Mouse (Mus musculus) urinary bladder, adult 2 months (tissue): ENCODE measurements around the gene Kat6b. TPM values are rescaled to one million over a fixed set of nuclear protein-coding genes. Genes with fewer than 3 reads are reported as not detected.
"Not testable (repeated sequence)": the region's sequence is repeated elsewhere in the genome, so short reads cannot be mapped to it uniquely, and the experiment has no call there.

Source experiments
- DNase-seq: peaks from one replicate; pipeline ENCODE4 v3.0.0; 2022; ENCODE audit warnings: low spot score
- polyA plus RNA-seq: library from polyadenylated mRNA; depleted of rRNA; stranded (reverse); fragments of >200 nt; gene quantifications from 2 replicates; pipeline ENCODE4 v1.2.3, GENCODE M21; 2012; rRNA removed

Gene Kat6b
- polyA plus RNA-seq = 10.2 and 19.3 TPM in 2 replicates

DNA sequence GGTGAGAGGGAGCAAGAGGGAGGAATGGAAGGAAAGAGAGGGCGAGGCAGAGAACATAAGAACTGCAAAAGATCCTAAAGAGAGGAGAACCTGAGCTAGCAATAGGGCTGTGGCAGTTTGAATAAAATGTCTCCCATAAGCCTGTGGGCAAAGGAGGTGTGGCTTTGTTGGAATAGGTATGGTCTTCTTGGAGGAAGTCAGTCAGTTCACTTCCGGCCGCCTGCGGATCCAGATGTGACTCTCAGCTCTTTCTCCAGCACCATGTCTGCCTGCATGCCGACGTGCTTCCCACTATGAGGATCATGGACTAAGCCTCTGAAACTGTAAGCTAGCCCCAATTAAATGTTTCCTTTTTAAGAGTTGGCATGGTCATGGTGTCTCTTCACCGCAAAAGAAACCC is at the start of gene Kat6b:
Gene Kat6b, plus strand, starts transcription at position 204 of the 400 bp plus-strand sequence.
- DNase-seq = no peak

DNA sequence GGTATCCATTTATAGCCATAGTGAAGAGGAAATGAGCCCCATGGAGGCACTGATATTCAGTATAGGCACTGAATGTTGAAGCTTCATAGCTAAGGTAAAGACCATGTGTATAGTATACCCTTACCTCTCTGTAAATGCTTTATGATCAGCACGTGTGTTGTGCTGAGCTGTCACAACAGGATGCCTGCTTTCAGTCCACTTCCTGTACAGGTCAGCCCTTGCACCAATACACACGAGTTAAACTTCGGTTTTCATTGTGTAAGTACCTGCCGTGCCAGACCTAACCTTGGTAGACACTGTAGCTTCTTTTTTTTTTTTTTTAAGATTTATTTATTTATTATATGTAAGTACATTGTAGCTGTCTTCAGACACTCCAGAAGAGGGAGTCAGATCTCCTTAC is 47.8 kb upstream of the Kat6b start:
- no peak for DNase-seq

DNA sequence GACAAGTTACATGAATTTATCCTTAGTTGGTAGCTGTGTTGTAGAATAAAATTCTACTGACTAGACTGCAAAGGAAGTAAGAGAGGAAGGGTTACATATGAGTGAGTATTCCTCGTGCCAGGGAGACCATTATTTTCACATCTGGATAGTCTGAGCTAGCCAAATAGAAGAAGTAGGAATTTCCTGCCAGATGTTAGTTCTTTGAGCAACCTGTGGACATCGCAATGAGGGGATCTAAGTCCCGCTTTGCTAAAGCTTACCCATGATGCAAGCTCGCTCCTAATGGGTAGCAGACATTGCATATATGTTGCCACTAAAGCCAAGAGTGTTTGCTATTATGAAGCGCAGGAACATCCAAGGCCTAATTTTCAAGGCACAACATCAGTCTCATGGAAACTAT is 47.2 kb upstream of the Kat6b start:
- DNase-seq = no peak

DNA sequence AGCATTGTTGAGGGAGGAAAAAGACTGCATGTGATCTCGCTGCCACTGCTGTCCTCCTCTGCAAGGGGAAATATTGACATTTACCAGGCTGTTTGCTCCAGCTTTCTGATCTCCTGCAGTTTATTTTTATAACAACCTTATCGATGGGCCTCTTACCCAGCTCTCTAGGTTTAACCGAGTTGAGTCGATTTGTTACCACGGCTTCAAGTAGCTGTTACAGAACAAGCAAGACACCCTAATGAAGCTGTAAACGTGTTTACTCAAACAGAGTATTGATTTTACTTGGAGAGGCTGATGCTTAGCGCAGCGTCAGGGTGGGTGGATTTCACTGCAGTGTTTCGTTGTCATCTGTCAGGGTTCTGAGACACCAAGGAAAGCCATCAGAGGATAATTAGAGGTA is 46.5 kb upstream of the Kat6b start:
- no peak for DNase-seq

DNA sequence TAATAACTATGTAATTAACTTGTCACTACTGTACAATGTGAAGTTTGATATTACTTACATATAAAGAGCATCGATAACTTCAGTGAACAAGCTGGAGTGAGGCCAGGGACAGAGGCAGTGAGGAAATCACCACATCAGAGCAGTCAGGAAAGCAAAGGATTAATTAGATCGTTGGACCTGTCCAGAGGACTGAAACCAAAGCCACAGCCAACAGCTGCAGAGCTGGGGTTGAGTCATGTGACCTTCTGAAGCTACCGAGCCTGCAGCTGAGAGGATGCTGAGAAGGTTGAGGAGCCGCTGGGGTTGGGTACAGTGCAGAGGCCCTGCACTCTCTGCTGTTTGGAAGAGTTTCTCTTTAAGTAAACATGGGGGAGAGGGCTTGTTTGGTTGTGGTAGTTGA is 41.4 kb upstream of the Kat6b start:
- no peak for DNase-seq

DNA sequence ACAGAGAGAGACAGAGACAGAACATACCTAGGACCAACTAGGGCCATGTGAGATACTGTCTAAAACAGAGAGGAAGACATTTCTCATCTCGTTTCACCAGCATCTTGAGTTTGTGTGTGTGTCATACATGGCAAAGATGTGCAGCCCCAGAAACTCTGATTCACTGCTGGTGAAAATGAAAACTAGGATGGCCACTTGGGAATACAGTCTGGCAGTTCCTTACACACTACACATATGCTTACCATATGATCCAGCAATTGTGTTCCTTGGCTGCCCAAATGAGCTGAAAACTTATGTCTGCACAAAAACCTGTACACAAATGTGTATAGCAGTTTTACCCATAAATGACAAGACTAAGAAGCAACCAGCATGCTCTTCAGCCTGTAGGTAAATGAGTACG is 40.7 kb upstream of the Kat6b start:
- DNase-seq = no peak

DNA sequence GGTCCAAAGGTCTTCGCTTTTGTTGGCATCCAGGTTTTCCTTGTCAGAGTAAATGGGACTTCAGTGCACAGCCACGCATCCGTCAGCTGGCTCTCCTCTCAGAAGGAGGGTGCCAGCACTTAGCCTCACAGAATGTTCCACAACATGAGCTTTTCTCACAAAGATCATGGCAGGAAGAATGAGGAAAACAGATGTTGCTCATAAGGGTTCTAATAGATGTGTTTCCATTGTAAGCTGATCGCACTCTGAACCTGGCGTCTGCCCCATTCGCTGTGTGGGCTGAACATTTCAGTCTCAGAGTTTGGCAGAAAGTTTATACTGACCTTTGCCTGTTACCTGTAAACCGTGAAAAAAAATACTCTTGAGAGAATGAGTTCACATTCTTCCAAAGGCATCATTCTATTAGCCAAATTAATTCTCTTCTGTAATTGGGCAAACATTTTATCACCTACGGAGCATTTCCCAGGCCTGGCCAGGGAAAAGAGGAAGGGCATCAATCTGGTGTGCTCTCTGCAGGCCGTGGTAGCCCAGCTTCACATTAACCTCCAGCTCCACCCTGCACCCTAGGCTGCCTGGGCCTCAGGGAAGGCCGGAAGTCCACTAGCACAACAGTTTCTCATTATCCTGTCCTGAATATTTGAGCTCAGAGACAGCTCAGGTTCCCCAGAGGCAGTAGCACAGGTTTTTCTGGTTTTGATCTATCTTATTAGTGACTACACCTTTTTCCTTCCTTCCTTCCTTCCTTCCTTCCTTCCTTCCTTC is 39.3 kb upstream of the Kat6b start:
- no peak for DNase-seq

DNA sequence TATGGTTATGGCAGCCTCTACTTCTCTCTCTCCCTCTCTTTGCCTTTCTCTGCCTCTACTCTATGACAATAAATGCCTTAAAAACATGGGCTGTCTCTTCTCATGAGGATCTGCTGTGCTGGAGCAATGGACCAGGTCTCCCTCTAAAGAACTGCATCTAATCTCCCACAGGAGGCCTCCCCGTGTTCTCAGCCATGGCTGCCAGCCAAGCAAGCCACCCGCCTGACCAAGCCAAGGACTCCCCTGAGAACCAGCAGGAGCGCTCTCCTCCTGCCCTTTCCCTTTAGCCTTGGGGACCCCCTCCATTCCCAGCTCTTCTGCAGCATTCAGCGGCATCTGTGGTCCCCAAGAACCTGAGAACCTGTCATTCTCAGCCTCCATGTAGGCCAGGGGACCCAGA is 28.7 kb upstream of the Kat6b start:
- no peak for DNase-seq

DNA sequence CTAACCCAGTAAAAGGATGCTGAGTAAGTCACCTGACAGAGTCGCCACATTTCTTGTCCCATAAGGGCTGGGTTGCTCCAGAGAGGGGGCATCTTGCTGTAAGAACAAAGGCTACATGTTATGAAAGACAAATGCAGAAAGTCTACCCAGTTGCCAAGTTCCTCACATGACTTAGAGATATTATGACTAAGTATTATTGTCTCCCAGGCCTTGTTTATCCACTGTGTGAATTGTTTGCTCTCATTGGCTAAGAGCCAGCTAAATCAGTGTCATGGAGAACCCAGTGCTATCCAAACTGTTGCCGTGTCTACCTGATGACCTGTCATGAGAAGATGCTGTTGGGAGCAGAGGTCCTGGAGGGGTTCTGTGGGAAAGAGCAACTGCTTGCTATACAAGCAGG is 27.3 kb upstream of the Kat6b start:
- DNase-seq = no peak

DNA sequence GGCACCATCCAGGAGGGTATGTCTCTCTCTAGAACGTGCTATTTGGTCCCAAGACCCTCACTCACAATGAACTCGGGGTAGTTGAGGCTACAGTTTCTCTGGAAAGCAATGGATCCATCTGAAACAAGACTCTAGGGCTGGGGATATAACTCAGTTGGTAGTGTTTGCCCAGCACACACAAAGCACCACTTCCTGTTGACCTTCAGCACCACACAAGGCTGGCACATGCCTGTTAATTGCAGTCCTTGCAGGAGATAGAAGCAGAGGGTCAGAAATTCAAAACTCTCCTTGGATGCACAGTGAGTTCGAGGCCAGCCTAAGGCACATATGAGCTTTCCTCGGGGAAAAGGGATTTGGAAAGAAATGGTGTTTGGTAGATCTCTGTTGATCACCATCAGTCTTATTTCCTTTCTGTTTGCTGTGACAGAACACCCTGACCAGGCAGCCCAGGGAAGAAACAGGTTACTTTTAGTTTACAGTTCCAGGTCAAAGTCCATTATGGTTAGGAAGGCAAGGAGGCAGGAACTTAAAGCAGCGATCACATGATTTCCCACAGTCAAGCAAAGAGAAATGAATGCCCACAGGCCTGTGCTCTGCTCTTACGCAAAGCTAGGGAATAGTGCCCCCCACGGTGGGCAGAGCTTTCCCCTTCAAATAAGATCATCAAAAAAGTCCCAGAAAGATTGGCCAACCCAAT is 25.4 kb upstream of the Kat6b start:
- DNase-seq = no peak

DNA sequence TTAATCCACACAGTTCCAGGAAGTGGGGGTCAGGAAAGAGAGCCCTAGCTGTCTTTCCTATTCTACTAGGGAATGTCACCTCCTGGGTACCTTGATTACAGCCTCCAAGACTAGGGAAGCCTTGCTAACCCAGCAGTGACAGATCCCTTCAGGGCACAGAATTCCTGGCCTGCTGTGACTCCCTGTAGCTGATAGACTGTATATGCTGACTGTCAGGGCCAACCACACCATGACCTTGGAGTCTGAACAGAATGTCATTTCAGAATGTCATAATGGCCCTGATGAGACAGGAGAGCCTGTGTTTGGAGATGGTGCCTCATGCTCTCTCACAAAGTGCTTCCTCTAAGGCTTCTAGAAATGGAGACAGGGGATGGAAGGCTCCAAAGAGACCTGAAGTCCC is 24.7 kb upstream of the Kat6b start:
- no peak for DNase-seq

DNA sequence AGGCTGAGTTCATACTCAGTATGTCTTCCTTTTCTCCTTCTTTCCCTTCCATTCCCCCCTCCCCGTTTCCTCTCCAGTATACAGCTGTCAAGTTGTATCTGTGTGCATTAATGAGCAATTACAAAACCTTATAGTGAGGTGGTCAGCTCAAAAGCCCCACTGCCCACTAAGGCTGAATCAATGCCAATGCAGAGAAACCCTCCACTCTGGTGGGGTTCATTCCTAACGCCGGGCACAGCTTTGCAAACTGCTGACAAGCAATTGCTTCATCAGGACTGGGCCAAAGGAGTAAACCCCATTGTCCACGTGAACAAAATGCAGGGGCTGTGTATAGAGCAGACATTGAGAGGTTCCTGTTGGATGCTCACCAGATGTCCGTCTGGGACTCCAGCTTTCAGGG is 23.4 kb upstream of the Kat6b start:
- DNase-seq = no peak

DNA sequence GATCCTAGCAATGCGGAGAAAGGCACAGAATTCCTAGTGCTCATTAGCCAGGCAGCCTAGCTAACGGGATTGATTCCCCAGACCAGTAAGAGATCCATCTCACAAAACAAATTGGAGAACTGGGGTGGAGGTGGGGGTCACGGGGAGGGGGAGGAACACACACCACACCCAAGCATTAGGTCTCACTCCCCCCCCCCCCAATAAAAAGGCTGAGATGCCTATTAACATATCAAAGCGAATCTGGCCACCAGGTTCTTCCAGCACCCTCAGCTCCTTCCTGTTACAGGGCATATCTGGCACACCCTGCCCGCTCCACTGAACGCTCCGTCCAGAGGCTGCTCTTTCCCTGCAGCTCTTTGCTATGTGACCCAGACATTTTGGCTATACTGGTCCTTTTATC is 22.5 kb upstream of the Kat6b start:
- no peak for DNase-seq

DNA sequence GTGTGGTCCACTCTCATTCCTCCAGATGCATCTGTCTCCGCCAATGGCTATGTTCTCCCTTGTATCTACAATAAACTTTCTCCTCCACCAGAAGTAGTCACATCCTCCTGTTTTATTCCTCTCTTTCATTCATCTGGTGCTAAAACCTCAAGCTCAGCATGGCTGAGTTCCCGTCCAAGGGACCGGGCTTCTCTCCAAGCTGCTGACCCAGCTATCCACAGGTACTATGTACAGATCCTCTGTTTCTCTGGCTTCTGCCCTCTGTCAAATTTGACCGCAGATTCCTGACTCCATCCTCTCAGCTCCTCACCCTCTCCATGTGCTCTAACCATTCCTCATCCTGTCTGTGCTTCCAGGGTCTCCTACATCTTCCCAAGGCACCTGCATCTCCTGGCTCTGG is 22.1 kb upstream of the Kat6b start:
- DNase-seq = no peak

DNA sequence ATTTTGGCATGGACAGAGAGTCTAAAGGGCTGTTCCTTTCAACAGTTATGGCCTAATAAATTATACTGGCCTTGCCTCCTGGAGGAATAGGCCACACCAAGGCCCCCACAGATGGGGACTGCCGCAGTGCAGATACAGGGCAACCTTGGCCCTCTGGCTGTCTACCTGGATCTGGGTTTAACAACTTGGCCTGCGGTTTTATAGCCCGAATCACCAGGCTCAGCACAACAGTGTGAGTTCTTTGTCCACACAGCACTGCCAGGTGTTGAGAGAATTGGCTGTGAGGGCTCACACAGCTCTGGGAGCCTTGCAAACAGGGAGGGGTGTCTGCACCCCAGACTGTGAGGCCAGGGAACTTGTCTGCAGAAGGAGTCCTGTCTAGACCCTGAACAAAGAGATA is 18.8 kb upstream of the Kat6b start:
- no peak for DNase-seq

DNA sequence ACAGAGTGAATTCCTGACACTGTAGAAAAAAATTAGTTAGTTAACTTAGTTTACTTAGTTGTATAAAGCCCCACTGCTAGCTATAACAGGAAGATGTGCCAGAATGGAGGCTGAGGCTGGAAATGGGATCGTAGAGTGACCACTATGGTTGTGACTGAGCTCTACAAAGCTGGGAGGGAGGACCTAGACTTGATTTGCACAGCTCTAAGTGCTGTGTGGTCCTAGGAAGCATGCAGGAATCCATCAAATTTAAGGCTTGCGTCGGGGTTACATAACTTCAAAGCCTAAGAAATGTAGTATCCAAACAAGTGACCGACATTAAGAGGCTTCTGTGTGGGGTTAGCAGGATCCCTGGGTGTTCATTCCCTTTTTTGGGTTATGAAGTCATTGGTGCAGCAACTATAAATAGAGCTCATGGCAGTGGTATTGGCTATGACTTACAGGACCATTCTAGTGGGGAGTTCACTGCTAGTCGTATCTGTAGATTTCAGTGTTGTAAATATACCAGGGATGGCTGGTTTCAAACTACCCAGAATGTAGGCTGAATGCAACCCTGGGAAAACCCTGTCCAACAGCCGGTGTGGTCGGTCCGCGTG is 18.0 kb upstream of the Kat6b start:
- DNase-seq = no peak

DNA sequence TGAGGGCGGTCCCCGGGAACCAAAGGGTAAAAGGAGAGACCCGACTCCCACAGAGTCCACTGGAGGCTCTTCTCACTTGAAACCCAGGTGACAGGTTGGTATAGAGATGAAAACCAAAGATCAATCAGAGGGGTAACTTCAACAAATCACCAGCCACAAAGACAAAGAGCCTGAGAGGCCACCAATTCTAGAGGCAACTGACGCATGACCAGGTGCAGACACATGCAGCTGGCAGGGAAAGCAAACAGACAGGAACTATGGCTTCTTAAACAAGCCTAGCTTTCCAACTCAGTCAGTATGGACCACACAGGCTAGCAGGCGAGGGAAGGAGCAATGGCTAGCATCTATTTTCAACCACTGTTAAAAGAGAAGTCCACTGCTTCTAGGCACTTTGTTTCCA is 10.8 kb upstream of the Kat6b start:
- DNase-seq = no peak

DNA sequence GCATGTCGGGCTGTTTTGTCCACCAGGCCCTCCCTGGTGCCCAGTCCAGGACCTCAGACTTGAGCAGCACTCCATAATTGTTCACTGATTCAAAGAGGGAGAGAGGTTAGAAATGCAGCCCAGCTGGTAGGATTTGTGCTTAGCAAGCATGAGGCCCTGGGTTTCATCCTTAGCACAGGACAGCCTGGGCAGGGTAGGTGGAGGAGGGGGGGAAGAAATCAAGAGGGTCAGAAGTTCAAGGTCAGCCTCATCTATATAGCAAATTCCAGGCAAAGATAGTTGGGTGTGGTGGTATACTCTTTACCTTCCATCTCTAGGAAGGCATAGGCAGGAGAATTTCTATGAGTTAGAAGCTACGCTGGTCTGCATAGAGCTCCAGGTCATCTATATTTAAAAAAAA is 9.3 kb upstream of the Kat6b start:
- DNase-seq = no peak

DNA sequence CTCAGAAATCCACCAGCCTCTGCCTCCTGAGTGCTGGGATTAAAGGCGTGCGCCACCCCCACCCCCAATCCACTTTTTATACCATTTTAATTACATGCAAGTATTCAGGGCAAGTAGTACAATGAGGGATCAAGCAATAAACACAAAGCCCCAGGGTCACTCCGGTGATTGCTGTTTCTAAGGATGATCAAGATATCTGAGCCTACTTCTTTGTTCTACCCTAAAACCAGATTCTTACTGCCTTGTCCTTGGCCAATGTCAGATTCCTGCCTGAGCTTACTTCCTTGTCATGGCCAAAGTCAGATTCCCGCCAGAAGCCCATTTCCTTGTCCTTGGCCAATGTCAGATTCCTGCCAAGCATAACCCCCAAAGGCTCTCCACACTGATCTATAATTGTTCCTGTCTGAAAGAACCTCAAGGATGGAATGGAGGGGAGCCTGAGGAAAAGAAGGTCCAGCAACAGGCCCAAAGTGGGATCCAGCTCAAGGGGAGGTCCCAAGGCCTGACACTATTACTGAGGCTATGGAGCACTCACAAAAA is 6.6 kb upstream of the Kat6b start:
- DNase-seq = not testable (repeated sequence)

DNA sequence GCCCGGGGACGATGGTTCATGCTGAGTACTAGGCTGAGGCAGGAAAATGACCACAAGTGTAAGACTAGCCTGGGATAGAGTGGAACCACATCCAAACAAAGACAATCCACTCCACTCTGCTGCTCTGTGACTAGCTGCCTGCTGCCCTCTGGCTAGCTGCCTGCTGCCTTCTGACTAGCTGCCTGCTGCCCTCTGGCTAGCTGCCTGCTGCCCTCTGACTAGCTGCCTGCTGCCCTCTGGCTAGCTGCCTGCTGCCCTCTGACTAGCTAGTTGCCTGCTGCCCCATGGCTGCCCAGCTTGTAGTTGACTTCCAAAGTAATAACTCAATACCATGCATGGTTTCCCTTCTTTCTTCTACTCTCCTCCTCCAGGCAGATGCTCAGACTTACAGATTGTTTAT is 4.1 kb upstream of the Kat6b start:
- no peak for DNase-seq

DNA sequence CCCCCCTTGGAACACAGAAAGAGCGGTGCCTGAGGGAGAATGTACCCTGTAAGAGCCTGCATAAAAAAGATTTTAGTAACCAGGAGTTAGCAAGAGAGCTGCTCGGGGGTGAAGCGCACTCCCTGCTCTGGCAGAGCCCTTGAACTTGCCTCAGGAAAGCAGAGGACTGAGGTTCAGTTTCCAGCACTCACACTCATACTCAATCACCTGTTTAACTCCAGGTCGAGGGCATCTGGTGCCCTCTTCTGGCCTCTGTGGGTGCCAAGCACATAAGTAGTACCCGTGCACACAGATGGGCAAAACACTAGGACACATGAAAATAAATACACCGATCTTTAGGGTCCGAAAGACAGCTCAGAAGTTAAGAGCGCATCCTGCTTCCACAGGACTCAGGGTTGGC is 1.7 kb upstream of the Kat6b start:
- no peak for DNase-seq

DNA sequence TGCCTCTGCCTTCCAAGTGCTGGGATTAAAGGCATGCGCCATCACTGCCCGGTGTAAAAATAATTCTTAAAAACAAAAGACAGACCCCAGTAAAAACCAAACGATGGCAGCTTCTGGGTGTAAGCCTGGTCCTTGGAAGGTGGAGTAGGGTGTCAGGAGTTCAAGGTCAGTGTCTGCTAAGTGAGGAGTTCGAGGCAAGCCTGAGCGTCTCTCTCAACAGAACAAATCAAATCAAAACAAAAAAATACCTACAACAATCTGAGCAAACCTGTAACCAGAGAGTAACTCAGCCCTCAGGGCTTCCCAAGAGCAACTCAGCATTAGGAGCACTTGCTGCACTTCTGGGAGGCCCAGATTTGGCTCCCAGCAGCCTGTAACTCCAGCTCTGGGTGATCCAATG is 1.0 kb upstream of the Kat6b start:
- no peak for DNase-seq

DNA sequence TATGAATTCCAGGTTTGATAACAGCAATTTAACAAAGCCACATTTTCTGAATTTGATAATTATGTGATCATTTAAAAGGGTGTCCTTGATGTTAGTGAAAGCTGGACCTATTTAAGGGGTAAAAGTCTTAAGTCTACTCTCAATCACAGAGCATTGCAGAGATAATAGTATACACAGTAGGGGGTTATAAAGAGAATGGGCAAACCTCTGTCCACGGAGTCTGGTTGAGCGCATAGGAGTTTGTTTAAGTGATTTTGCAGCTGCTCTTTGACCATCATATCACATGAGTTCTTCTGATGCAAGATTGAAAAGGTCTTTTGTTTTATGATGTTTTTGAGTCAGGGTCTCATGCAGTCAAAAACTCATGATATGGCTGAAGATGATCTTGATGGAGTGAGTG is 3.0 kb downstream of the Kat6b start:
- DNase-seq = no peak
